Mouse (Mus musculus): Measurements from ENCODE around the gene Rho.

Gene Rho

GRCm38 (mm10) chr6:115931639-115932038 lies at the start of gene Rho:
Rho (plus strand) TSS chr6:115931748.
- no peak for DNase-seq

DNA sequence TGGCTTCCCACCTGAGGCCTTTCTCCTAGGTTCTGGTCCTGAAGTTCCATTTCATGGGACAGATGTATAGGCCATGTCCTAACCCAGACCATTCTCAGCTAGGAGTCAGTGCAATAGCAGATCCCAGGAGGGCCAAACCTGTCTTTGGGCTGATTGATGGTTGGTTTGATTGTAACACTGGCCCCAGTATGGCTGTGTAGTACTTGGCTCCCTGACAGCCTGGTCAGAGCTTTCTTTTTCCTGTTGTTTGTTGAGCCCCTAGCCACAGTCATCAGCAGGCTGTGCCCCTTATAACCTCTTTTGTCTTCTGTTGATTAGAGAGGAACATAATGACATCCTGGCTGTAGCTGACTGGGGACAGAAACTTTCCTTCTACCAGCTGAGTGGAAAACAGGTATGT lies 47.5 kb upstream of the Rho start:
- DNase-seq, result peak; percentile 55

GRCm38 (mm10) chr6:115886894-115887293 lies 44.7 kb upstream of the Rho start:
- DNase-seq, result no peak

GRCm38 (mm10) chr6:115888296-115888695 lies 43.3 kb upstream of the Rho start:
- DNase-seq, result no peak

DNA sequence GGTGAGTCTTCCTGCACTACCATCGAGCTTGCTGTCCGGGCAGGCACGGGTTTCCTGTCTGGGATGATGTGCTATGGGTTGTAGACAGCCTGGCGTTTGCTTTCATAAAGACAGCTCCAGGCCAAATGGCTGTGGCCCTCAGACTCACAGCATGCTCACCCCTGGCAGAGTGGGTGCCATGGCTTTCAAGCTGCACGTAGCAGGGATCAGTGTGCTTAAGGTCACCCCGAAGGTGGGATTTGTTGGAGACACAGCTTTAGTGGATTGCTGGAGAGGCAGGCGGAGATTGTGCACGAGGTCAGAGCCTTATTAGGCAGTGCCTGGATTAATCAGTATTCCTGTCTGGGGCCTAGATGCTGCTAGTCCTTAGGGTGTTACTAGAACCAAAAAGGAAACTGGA lies 40.9 kb upstream of the Rho start:
- DNase-seq, result no peak

GRCm38 (mm10) chr6:115891061-115891460 lies 40.5 kb upstream of the Rho start:
- DNase-seq, result no peak

DNA sequence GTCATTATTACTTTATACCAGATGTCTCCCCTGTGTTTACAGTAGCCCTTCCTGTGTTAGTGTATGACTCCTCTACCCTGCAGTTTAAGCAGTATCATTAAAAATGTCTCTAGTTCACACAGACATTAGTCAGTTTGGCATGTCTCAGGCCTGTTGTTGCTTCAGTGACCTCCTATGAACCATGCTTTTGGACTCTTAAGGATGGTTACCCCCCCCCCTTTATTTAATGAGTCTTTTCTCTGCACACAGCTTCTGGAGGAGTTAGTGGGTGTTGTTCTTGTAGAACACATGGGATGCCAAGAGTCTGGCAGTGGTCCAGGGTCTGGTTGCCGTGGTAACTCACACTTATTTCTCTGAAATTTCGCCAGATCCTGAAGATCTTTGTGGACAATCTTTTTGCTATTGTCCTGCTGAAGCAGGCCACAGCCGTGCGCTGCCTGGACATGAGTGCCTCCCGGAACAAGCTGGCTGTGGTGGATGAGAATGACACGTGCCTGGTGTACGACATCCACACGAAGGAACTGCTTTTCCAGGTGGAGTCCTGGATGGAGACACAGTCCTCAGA lies 40.0 kb upstream of the Rho start:
- DNase-seq, result peak; percentile 72

- no peak for DNase-seq
Measured at GRCm38 (mm10) chr6:115892363-115892762, 39.2 kb upstream of the Rho start.

- no peak for DNase-seq
Measured at GRCm38 (mm10) chr6:115896346-115896745, 35.2 kb upstream of the Rho start.

DNA sequence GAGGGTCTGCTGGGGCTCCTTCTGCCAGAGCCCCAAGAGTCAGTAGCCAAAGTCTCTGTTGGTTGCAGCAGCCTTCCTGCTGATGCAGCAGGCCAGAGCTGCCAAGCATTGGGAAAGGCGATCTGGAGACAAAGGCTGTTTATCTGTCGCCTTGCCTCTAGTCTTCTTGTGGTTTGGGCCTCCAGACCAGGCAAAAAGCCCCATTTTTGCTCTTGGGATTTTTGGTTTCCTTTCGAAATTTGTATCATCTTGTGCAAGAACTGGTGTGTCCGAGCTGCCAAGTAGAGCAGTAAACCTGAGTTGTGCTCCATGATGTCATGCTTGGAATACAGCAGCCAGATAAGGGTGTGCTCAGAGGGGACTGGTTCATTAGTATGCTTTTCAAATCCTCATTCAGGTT lies 34.4 kb upstream of the Rho start:
- no peak for DNase-seq

GRCm38 (mm10) chr6:115897926-115898520 lies 33.5 kb upstream of the Rho start:
- DNase-seq, result no peak

GRCm38 (mm10) chr6:115901062-115901461 lies 30.5 kb upstream of the Rho start:
- peak; percentile 87 for DNase-seq

DNA sequence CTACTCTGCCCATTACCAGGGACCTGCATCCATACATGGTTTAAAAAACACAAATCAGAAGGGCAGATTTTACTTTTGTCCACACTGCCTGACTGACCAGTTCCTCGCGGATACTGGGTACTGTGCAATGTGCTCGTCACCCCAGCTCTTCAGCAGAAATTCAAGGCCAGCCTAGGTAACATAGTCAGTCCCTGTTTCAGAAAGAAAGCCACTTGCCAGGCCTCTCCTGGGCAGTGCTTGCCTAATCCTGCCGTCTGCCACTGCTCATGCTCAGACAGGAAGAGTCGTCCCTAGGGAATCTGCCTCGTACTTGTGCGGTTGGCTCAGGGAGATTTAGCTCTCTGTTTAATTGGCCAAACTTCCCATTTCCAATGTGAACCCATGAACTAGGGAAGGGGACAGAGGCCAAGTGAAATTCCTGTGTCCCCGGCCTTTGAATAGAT lies 30.0 kb upstream of the Rho start:
- DNase-seq, result peak; percentile 83

DNA sequence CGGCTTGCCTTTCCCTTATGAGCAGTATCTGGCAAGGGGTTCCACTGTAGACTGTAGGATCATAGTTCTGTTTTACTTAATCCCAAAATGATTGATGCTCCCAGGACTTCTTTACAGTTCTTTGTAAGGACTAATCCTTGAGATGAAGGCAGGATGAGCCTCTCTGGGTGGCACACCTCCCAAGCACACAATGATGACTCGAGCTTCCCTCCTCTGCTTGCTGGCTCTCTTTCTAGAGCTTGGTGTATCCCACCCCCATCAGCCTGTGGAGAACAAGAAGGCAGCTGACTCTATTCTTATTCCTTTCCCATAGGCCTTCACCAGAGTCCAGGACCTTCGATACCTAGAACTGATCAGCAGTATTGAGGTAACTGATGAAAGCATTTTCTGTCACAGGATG lies 29.0 kb upstream of the Rho start:
- DNase-seq, result no peak

DNA sequence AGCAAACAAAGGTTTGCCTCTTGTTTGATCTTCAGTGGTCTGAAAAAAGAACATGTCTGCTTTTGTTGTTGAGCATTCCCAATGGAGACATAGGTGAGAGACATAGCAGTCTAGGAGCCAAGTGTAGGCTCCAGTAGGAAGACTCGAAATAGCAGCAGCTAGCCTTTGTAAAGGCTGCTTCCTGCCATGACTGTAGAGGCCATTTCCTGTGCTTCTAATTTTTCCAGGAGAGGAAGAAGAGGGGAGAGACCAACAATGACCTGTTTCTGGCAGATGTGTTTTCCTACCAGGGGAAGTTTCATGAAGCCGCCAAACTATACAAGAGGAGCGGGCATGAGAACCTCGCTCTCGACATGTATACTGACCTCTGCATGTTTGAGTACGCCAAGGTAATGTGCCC lies 26.0 kb upstream of the Rho start:
- peak; percentile 57 for DNase-seq

GRCm38 (mm10) chr6:115906455-115906854 lies 25.1 kb upstream of the Rho start:
- no peak for DNase-seq

- DNase-seq, result no peak
Measured at GRCm38 (mm10) chr6:115906871-115907270, 24.7 kb upstream of the Rho start.

- DNase-seq, result no peak
Measured at GRCm38 (mm10) chr6:115908421-115908982, 23.0 kb upstream of the Rho start.

DNA sequence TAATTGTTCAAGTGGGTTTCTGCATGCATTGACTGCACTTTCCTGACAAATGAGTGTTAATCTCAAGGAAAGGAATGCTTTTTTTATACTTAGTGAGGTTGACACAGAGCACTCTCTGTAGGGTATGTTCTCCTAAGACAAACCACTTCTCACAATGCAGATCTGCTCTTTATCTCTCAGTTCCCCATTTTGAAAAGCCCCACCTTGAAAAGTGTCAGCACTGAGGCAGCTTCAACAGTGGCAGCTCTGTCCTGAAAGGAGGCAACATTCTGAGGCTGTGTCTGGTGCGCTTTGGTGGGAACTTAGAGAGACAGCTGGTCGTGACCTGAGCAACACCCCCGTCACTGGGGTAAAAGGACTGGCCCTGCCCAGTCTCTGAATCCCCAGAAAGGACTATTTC lies 22.5 kb upstream of the Rho start:
- no peak for DNase-seq

- DNase-seq, result peak; percentile 85
Measured at GRCm38 (mm10) chr6:115909940-115910339, 21.6 kb upstream of the Rho start.

GRCm38 (mm10) chr6:115911763-115912162 lies 19.8 kb upstream of the Rho start:
- peak; percentile 47 for DNase-seq

- DNase-seq, result no peak
Measured at GRCm38 (mm10) chr6:115913482-115913881, 18.1 kb upstream of the Rho start.

- DNase-seq, result no peak
Measured at GRCm38 (mm10) chr6:115914511-115915202, 16.9 kb upstream of the Rho start.
